Mouse (Mus musculus) lung, postnatal 14 days (tissue): Measurements from ENCODE around the gene Hnrnpr.

Experiments
- DNase-seq: peaks from one replicate; pipeline ENCODE4 v3.0.0; 2021

Hnrnpr gene

GRCm38 (mm10) chr4:136309780-136310179 lies 962 bp upstream of the Hnrnpr start:
- peak; percentile 51 for DNase-seq

DNA sequence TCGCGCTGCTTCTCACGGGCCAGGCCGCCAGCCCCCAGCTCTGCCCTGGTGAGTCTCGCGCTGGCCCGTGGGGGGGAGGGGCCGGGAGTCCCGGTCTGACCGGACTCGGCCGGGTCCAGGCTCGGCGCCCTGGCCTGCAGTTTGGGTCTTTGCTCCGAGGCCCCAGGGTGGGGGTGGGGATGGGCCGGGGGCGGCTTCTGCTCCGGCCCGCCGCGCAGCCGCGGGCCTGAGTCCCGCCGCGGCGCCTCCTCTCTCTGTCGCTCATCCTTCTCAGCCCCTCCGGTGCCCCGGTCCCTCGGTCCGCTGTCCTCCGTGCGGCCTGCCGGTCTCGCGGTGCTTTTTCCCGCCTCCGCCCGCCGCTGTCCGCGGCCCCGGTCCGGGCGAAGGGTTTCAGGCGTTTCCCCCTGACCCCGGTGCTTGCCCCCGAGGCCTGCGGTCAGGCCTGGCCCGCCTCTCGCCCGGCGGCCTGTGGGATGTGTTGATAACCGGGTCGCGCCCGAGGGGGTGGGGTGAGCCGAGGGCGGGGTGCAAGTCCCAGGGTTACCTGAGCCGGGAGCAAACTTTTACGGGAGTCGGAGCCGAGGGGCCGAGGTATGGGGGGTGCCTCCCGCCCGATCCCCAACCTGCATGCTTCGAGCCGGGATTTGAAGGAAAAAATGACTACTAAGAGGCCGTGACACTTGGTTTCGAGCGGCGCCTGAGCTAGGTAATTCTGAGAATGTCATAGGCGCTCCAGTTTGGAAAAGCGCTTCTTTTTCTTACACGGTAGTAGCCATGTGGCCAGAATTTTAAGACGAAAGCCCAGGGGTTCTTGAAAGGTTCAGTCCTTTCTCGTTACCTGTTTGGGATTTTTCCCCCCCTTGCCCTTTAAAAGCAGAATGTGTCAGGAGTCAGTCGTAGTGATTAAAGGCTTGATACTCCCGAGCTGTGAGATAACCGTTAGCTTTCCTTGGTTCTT lies 579 bp downstream of the Hnrnpr start:
- peak; percentile 58 for DNase-seq

GRCm38 (mm10) chr4:136312616-136313015 lies 1.9 kb downstream of the Hnrnpr start:
- no peak for DNase-seq

- no peak for DNase-seq
Measured at GRCm38 (mm10) chr4:136317667-136318066, 6.9 kb downstream of the Hnrnpr start.

DNA sequence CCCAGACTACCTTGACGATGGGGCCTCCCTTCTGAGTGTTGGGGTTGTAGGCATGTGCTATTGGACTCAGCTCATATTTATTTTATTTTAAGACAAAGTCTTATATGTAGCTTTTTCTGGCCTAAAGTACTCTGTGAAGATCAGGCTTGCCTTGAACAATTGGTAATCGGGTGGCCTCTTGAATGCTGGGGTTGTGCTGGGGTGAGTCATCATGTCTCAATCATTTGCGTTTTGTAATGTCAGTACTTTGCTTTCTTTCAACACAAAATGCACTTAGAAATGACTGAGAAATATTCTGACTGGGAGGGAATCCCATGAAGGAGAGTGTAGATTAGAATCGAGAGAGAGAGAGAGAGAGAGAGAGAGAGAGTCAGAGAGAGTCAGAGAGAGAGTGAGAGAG lies 9.3 kb downstream of the Hnrnpr start:
- DNase-seq = no peak

GRCm38 (mm10) chr4:136324226-136324625 lies 13.5 kb downstream of the Hnrnpr start:
- peak; percentile 34 for DNase-seq

GRCm38 (mm10) chr4:136327238-136327637 lies 16.5 kb downstream of the Hnrnpr start:
- no peak for DNase-seq

GRCm38 (mm10) chr4:136328115-136328514 lies 17.4 kb downstream of the Hnrnpr start:
- no peak for DNase-seq

DNA sequence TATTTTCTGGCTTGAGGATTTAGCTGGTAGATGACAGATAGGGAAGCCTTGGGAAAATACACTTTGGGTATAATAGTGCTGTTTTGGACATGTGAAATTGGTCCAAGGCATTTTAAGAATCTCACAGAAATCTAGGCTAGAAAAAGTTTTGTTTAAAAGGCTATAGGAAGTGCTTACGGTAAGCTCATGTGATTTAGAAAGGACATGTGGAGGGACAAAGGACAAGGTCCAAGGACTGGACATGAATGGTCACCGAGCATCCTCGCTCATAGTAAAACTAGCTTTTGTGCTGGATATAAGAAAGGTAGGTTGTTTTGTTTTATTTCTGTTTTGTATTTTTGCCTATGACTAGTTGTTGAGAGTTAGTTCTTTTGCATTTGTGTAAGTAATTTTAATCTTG lies 21.0 kb downstream of the Hnrnpr start:
- no peak for DNase-seq

DNA sequence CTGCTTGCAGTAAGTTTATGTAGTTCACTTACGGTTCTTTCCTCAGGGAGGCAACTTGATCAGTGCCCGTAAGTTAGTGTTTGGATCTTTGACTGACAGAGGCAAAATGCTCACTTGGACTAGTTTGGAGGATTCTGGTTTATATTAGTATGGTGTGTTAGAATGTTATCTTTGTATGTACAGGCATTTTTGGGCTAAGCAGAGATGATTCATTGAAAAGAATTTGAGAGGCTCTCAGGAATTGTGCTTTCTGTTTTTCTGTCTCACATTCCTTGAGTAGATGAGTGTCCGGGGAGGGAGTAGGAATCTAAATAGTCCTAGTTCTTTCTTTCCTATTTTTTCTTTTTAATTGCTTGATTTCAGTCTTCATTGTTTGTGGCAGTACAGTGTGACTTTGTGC lies 22.4 kb downstream of the Hnrnpr start:
- DNase-seq = no peak

- no peak for DNase-seq
Measured at GRCm38 (mm10) chr4:136335065-136335464, 24.3 kb downstream of the Hnrnpr start.

GRCm38 (mm10) chr4:136337129-136337528 lies 26.4 kb downstream of the Hnrnpr start:
- DNase-seq = no peak

DNA sequence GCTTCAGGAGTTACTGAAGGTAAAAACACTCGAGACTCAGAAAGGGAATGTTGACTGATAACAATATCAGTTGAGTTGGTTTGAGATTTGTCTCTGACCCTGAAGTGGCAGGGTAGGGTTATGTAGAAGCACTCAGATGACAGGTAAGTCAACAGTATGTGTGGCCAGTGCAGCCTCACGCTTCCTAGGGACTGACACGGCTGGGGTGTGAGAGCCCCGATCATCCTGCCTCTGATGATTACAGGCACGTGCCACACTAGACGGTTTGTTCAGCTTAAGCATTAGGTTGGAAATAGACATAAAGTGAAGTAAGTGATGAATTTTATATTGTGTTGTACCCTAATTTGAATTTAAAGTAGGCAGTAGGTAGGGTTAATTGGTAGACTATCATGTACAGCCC lies 38.9 kb downstream of the Hnrnpr start:
- no peak for DNase-seq

GRCm38 (mm10) chr4:136357026-136357425 lies 46.3 kb downstream of the Hnrnpr start:
- DNase-seq = no peak

DNA sequence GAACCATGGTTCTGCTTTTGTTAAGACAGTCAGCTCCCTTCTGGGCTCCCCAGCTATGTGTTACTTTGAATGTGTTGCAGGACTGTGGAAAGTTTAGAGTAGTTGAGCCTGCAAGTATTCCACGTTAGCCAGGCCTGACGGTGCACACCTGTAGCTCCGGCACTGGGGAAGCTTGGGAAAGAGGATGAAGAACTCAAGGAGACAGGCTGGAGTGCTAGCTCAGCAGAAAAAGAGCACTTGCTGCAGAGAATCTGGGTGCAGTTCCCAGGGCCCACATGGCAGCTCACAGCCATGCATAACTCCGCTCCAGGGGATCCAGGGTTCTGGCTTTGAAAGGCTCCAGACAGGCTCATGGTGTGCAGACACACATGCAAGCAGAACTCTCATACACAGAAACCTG lies 46.7 kb downstream of the Hnrnpr start:
- no peak for DNase-seq

GRCm38 (mm10) chr4:136367856-136368255 lies 57.1 kb downstream of the Hnrnpr start:
- no peak for DNase-seq

GRCm38 (mm10) chr4:136369727-136370126 lies 59.0 kb downstream of the Hnrnpr start:
- DNase-seq = peak; percentile 77

DNA sequence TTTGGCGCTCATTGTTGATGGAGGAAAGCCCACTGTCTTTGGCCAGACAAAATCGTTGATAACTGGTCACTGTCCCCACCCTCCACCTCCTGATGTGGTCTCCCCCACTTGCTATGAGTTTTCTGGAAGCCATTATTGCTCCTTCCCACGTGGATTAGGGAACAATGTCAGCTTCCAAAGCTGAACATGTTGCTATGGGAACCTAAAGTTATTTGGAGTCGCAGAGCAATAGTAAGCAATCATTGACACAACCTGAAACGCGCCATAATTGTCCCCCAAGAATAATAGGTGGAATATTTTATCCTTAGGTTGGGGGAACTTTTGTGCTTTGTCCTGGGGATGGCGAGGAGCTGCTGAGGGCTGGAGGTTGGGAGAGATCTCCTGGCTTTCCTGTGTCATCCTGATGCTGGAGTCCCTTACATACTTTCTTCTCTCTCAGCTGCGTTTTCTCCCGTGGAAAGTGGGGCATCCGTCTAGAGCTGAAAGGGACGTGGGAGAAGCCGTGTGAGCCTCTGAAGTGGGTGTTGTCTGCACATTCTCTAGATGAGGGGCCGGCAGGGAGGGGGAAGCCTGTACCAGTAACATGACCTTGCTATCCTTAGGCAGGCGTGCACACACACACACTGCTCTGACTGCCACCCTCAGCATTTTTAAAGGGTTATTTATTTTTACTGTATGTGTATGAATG lies 62.9 kb downstream of the Hnrnpr start:
- DNase-seq = no peak

DNA sequence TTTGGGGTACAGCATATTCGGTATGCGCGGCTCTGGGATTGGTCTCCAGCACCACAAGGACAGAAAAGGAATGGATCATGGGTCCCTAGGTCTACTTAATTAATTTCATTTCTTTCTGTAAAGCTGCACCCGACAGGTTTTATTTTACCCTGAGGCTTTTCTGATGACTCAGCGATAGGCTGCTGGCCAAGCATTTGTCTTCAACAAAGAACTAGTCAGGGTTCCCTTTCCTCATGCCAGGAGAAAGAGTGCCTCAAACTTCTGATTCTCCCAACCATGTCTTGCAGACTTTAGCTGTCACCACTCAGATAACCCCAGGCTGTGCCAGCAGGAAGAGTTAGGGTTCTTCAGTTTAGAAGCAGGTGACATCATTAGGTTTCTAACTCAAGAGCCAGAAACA lies 66.3 kb downstream of the Hnrnpr start:
- no peak for DNase-seq

DNA sequence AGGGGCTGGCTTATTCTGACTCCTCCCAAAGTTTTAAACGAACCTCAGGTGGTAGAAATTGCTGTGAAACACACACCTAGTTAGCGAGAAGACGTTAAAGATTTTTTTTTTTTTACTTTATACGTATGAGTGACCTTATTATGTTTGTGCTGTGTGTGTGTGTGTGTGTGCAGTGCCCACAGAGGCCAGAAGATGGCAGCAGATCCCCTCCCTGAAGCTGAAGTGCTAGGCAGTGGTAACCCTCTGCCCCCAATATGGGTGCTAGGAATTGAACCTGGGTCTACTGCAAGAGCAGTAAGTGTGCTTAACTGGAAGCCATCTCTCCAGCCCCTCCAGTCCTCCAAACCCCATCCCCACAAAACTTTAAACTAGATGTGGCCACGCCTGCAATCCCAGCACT lies 72.3 kb downstream of the Hnrnpr start:
- no peak for DNase-seq

DNA sequence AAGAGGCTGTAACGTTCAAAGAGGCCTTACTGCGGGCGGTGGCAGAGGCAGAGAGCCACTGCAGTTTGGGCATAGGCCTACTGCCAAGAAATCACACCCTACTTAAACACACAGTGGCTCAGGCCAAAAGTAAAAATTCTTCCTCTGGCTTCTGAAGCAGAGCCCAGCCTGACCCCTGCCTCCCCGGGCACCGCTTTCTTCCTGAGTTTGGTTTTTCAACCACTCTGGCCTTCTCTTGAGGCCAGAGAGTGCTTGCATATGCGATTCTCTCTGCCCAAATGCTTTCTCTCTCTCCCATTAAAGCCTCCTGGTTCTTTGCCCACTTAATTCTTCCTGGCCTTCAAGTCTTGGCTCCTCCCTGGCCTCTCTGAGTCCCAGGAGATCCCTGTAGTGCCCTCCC lies 73.1 kb downstream of the Hnrnpr start:
- DNase-seq = no peak

DNA sequence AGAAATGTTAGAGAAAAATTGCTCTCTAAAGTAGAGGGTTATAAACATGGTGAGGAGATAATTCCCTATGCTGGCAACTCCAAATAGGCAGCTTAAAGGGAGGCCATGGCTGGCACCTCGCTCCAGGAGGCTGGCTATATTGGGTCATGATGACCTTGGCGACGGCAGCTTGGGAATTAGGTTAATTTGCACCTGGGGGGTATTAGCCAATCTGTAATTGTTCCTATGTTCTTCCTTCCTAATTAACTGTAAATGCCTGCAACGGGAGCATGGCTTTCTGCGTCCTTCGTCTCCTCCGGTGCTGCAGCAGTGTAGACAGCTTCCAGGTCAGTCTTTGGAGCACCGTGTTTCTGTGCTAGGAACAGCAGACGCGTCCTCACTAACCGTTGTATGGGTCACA lies 76.5 kb downstream of the Hnrnpr start:
- no peak for DNase-seq

DNA sequence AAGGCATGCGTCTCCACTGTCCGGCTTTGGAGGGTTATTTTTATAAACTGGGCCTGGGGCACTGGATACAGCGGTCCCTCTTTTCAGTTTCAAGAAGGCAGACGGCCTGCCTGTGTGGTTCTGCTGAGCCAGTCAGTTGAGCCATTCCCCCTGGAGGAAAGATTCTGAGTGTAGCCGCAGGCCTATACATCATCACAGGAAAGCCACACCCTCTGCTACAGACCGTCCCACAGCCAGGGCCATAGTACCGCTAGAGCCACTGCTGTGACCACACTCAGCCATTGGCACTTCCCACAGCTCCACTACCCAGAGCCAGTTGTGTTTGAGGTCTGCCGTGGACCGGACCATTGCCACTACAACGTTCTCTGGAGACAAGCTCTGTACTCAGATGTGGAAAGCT lies 91.1 kb downstream of the Hnrnpr start:
- no peak for DNase-seq

DNA sequence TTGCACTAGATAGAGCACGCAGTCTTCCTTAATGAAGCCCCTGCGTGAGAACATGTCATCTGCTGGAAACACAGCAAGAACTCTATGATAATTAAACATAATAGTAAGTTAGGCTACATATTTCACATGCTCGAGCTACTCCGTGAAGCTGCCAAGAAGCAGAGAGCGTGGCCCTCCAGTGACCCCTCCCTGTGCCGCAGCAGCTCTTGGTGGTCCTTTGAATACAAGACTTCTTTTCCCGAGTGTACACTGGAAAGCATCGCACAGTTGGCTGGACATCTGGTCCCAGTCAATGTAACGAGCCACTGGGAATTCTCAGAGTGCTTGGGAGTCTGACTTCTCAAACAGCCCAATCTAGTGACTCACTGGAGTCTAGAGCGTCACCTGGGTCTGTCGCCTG lies 97.1 kb downstream of the Hnrnpr start:
- DNase-seq = no peak
